Mouse (Mus musculus) ES-Bruce4 (cell line): ENCODE results near the gene Man2c1.

Experiments
- CTCF ChIP-seq: IDR thresholded peaks from one replicate; pipeline ENCODE4 v1.8.1; 2011; ENCODE audit warnings: low read depth, low read length
- POLR2A ChIP-seq: IDR thresholded peaks from one replicate; pipeline ENCODE4 v1.8.1; 2011; ENCODE audit warnings: low read length; ENCODE audit not compliant: insufficient read depth

DNA sequence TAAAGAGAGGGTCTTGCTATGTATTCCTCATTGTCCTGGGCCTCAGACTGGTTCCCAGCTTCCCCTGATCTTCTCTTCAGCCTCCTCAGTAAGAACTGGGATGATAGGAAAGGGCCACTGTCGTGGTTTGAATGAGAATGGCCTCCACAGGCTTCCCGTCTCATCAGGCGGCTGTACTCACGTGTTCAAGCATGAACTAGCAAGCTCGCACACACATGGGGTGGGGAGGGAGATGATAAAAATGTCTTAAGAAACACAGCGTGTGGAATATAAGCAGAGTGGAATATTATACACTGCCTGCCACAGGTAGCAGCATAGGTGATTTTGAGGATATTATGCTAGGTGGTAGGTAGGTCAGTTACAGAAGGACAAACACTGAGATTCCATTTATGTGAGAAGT is 18.5 kb downstream of the Man2c1 start:
- no peak for TF ChIP-seq POLR2A
- no peak for TF ChIP-seq CTCF
